Mouse (Mus musculus): ENCODE results near the gene Gm5134. TPM values are rescaled to one million over a fixed set of nuclear protein-coding genes. Genes with fewer than 3 reads are reported as not detected.

The Gm5134 gene
- under 1 TPM in 1 of 2 experiments, not detected in 1; 0.25 TPM for total RNA-seq (2021)
- long read RNA-seq, partial matches to known transcripts: 0 of 1 reads
- long read RNA-seq, other reads (novel, unspliced or antisense): 1 of 1 reads

DNA sequence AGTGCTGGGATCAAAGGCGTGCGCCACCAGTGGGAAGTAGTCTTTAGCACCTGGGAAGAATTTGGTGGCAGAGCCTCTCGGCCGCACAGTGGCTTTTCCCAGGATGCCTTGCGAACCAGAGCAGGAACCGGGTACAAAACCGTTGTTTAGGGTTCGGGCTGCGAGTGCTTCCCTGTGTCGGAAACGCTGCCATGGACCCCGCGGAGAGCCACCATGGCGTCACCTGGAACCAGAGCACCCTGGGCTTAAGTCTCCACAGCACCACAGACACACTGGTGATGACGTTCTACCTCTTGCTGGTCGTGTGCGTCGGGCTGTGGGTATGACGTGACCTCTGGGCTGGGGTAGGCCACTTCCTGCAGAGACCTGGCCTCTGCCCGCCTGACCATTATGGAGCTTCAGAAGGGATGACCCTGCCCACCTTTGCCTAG, at the start of gene Gm5134:
TSS of gene Gm5134 (plus strand) at position 134 of the 431 bp plus-strand sequence.
- DNase-seq (ENCODE audit: low spot score in 2 of 2): no peak

DNA sequence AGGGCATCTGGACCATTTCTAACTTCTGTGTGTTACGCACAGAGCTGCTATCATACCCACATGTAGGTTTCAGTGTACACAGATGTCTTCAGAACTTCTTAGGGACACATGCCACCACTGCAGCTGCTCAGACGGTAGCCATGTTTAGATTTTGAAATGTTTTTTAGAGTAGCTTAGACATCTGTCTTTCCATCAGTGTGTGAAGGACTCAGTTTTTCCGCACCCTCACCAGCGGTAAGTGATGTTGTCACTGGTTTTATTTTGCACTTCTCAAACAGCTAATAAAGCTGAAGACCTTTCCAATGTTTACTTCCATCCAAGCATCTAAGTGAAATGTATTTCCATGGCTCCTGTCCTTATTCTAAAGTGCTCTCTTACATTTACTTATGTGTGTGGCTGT, 47.4 kb upstream of the Gm5134 start:
- DNase-seq (ENCODE audit: low spot score in 2 of 2): no peak

DNA sequence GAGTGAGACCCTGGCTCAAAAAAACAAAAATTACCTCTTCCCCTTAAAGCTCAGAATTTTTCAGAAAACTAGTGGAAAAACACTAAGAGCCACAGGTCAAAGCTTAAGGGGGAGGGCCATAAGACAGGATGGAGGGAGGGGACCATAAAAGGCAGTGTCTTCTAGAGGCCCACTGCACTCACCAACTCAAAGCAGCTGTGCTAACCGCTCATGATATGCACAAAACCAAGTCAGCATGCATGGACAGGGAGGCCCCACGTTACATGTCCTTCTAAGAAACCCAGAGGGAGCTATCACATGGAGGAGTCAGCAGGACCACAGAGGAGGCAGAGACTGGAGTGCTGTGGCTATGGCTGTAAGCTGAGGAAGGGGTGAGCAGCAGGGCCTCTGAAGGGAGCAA, 43.6 kb upstream of the Gm5134 start:
- no peak for DNase-seq (ENCODE audit: low spot score in 2 of 2)

DNA sequence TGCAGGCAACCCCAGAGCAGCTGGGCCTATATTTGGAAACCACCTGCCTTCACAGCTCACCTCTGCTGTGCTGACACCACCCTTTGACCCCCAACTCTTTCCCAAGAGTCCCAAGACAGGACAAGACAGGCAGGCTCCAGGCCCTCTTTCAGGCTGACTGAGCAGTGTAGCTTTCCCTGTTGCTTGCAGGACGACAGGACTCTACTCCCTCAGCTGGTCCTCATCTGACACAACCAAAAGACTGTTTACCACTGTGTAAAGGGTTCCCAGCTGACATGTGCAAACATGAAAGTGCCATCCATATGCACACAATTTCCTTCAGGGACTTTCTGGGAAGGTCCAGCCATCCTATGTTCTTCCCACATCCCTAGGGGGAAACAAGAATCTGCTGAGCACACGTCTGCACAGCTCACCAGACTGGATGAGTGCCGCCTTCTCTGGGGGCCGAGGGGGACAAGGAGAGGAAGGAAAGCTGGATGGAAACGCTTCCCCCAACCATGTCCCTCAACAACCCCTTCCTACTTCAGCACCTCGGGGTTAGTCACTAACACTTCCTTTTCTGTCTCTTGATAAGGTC, 41.2 kb upstream of the Gm5134 start:
- no peak for DNase-seq (ENCODE audit: low spot score in 2 of 2)

DNA sequence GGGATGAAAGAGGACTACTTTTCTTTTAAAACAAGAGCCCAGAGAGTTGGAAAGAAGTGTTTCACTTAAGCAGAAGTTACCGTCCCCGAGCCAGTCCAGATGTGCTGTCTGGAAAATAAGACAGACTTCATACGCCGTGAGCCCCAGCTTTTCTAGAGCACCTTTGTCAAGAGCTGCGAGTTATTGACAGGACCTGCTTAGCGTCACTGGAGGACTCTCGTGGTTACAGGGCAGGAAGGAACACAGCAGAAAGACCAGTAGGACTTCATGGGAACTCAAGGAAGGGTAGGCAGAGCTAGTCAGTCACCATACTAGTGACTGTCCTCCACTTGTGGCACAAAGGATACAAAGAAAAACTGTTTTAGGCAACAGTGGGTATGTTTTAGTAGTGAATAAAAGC, 38.8 kb upstream of the Gm5134 start:
- DNase-seq (ENCODE audit: low spot score in 2 of 2): no peak

DNA sequence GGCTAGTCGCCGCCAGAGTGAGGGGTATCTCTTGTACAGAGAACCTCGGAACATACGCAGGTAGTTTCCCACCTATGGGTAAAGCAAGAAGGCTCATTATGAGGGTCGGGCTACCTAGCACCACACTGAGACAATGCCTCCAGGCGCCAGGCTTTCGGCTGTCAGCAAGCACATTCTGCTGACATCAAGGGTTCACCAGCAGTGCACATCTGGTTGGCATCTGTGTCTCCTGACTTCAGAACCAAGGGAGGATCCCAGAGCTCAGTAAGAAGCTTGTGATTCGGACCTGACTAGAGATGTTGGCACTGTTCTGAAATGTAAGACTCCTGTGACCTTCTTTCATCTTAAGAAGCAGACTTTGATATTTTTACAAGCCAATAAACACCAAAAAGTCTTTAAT, 37.5 kb upstream of the Gm5134 start:
- DNase-seq (ENCODE audit: low spot score in 2 of 2): no peak

DNA sequence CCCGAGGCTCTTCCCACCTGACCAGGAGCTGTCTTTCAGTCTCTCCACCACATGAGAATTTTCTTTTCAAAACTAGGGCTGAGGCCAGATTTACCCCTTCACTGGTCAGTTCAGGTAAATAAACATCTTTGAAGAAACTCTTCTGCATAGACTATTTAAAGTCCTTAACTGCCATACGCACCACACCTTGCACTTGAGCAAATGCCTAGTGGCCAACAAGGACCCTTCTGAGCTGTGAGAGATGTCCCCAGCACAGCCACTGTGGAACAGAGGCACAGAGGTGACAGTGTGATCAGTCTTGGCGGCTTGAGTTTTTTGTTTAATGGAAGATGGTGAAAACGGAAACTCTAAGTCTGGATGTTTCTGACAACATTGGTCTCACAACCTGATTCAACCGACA, 35.3 kb upstream of the Gm5134 start:
- DNase-seq (ENCODE audit: low spot score in 2 of 2): no peak

DNA sequence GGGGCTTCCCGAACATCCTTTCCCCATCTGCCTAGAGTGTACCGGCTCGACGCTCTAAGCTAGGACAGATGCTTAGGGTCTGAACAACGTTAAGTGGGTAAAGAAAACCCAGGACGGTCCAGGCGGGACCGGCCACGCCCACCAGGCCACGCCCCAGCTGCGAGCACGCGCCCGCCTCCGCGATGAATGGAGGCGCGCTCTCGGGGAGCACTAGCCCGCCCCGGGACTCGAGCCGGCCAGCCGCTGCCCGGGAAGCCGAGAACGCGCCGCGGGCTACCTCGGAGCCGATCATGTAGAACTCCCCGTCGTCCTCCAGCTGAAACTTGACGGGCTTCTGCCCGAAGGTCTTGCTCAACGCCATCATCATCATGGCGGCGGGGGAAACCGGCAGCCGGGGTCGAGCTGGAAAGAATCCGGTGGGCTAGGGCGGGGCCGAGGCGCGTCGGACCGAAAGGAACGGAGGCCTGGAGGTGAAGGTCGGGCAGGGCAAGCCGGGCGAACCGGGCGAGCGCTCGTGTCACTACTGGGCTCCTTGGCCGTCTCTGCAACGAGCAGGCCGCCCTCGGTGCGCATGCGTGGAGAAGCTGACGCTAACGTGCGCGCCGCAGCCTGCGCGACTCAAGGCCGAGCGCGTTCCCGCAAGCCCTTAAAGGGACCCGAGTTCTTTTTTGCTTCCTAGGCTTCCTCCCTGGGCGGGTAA, 33.1 kb upstream of the Gm5134 start, which contains the start of gene Smarcb1:
TSS of gene Smarcb1 (minus strand) at position 592 of the 700 bp plus-strand sequence.
- peak; percentile 92 to 96 for DNase-seq (ENCODE audit: low spot score in 2 of 2)

DNA sequence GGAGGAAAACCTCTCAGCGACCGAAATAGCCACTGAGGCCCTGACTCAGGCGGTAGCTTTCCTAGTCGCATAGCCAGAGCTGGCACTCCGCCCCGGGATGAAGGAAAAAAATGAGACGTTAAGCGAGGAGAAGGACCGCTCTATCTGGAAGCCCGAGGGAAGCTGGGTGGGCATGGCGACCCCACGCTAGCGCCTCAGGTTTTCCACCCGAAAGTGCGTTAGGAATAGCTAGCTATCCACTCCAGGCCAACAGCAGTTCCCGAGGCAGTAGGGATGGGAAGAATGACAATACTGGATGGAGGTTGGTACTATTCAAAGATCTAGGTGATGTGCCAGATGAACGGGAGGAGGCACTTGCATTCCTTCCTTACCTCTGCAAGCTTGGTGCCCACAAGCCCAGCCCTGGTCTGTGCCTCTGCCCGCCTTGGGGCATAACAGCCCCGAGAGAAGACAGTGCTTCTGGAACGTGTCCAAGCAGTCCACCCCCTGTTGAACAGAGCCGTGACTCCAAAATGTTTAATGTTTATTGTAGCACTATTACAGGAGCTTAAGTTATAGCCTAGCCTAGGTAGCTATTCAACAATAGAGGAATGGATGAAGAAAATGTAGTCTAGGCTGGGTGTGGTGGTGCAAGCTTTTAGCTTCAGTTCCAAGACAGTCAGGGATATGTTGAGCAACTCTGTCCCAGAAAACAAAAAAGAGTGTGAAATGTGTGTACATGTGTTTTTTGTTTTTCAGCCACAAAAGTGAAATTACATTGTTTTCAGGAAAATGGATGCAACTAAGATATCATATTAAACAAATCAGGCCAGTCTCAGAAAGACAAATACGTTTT, 32.4 kb upstream of the Gm5134 start:
- DNase-seq (ENCODE audit: low spot score in 2 of 2): peak in 1 of 2 experiments; percentile 27

DNA sequence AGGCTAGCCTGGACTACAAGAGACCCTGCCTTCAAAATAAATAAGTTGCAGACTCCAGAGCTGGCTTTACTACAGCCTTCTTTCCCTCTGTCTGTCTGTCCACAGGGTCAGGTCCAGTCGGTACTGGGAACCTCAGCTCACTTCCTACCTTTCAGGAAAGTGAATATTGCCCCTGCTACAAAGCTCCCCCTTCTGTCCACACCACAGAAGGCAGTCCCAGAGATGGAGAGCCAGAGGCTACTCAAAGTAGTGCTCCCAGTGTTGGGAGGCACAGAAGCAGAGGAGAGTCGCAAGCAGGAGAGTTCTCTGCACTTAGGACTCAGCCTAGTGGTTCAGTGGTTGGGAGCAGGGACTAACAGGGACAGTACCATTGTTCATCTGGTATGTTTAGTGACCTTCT, 30.0 kb upstream of the Gm5134 start:
- DNase-seq (ENCODE audit: low spot score in 2 of 2): no peak

DNA sequence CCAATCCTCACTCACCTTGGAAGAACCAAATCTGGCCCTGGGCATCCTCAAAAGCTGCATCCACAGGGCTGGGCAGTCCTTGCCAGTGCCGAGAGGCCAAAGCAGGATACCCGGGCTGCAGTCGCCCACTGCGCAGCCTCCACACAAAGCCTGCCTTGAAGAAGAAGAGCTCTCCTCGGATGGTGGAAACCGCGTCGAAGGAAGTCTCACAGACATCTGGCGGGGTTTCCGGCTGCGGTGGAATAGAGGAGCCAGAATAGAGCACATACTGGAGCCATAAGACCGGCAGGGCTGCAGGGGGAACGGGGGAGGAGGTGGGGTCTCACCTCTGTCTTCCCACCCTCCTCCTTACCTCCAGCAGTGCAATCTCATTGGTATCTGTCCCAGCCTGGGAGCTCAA, 27.9 kb upstream of the Gm5134 start:
- no peak for DNase-seq (ENCODE audit: low spot score in 2 of 2)

DNA sequence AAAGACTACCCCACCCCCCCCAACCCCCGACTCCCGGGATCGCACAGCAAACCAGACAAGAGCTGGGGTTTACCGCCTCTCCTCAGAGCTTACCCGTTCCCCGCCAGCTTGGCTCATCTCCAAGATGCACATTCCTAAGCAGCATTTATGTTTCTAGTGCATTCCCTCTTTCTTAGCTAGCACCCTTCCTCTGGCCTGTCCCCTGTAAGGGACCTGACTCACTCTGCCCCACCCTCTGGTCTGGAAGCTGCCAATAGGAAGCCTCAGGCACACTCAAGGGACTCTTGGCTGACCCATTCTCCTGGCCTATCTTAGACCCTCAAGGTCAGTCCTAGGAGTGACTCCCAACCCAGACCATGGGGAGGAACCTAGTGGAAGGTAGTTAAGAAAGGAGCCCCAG, 24.0 kb upstream of the Gm5134 start:
- no peak for DNase-seq (ENCODE audit: low spot score in 2 of 2)

DNA sequence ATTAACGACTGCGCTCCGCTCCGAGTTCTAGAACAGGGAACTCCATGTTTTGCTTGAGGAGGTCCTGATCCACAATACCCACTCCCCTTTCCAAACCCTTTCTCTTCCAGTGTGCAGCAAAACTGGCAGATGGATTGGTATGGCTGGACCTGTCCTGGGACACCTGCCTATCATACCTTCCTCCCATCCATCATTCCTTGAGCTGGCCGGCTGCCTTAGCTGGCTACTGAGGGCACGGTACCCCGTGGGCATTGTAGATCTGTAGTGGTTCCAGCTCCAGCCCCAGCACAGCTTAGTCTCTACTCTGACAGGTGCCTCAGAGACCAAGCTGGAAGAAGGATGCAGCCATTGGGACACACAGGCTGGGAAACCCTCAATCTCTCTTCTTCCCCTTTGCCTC, 23.0 kb upstream of the Gm5134 start:
- DNase-seq (ENCODE audit: low spot score in 2 of 2): no peak

DNA sequence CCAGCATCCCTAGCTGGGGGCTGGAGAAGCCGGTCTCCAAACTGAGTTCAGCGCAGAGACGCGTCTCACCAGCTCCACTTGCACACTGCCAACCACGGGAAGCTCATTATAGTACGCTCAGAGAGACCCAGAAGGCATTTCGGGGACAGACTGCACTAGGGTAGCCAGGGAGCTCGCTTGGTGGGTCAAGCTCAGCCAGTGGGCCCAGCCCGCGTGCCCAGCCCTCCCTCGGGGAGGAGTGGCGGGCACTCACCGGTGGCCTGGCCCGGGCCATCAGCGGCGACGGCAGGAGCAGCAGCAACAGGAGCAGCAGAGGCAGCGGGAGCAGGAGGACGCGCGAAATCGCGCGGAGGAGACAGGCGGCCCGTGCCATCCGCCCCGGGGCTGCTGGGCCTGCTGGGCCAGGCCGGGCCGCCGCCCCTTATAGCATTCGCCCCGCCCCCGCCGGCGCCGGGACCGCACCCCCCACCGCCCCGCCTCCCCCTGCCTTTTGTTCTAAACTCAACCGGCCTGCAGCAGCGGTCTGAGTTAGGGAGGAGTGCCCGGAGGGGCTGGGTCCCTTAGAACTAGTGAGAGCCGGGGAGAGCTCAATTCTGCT, 22.1 kb upstream of the Gm5134 start:
- no peak for DNase-seq (ENCODE audit: low spot score in 2 of 2)

DNA sequence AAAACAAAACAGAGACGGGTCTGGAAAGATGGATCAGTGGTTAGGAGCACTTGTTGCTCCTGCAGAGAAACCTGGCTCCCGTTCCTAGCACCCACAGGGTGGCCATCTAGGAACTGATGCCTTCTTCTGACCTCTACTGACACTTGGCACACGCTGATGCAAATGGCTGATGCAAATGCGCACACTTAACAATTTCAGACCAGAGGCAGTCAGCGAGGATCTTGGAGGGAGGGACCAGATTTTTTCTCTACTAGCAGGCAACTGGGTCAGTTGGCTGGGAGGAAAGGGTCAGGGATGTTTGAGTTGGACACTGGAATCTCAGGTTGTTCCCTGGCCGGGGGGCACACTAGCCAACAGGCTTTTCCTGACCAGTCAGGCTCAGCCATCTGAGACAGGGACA, 21.4 kb upstream of the Gm5134 start, which contains the start of gene Chchd10:
TSS of gene Chchd10 (plus strand) at position 240 of the 400 bp plus-strand sequence.
- no peak for DNase-seq (ENCODE audit: low spot score in 2 of 2)

DNA sequence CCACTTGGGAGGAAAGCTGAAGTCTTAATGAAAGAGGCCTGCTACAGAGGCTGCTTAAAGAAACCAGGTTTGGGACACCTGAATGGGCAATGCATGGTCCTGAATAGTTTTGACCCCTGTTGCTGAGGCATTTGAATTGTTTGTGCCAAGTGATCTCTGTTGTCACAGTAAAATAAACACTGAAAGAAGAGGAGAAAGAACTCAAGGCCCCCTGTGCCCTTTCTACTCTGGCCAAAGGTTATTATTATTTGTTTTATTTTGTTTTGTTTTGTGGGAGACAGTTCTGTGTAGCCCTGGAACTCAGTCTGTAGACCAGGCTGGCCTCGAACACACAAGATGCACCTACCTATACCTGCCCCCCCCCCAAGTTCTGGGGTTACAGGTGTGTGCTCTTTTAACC, 19.3 kb upstream of the Gm5134 start:
- no peak for DNase-seq (ENCODE audit: low spot score in 2 of 2)

DNA sequence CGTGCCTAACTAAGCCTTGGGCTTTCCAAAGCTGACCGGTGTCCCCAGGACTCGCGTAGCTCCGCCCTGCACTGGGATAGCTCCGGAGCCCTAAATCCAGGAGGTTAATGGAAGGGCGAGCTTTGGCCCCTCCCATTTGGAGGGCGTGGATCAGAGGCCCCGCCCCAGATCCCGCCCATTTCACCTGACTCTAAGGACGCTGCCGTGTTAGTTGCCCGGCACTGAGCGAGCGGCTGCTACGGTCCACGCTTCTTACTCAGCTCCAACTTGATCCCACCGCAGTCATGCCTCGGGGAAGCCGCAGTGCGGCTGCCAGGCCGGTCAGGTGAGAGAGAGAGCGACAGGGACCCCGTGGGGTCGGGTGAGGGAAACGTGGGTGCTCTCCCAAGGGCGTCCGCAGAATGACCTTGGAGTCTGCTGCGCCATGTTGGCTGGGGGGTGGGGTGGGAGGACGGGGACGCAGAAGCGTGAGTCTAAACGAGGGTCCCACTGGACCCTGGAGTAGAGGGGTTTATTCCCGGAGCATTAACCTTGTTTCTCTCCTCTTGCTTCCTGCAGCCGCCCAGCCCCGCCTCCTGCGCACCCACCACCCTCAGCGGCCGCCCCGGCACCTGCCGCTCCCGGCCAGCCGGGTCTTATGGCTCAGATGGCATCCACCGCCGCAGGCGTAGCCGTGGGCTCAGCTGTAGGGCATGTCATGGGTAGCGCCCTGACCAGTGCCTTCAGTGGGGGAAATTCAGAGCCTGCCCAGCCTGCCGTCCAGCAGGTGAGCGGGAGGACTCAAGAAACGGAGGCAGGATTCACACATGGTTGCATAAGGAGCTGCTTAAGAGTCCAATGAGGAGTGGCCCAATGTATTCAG, 18.4 kb upstream of the Gm5134 start, which contains the start of gene Mmp11:
TSS of gene Mmp11 (minus strand) at position 817 of the 862 bp plus-strand sequence.
- peak; percentile 69 to 82 for DNase-seq (ENCODE audit: low spot score in 2 of 2)

DNA sequence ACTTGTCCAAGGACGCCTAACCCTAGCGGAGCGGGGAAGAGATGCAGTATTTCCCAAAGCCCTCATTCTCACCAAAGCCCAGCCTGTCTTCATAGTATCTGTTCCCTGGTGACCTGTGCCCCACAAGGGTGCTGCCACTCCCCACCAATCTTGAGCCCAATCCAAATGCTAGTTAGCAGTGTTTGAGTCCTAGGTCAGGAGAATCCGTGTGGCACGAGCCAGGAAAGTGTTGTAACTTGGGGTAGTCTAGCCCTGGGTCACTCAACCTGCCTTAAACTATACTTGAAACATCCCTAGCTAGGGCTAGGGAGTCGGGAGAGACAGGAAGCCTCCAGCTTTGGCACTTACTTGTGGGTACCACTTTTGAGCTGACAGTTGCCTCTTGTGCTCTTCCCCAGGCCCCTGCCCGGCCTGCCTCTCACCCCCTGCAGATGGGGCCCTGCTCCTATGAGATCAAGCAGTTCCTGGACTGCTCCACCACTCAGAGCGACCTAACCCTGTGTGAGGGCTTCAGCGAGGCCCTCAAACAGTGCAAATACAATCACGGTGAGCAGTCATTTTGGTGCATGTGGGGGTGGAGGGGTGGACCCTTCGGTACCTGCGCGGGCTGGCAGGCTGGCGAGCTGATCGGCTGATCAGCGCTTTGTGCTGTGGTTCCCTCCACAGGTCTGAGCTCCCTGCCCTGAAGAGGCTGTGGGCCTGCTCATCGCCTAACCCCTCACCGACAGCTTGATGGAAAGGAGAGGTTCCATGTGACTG, 17.2 kb upstream of the Gm5134 start:
- DNase-seq (ENCODE audit: low spot score in 2 of 2): no peak

DNA sequence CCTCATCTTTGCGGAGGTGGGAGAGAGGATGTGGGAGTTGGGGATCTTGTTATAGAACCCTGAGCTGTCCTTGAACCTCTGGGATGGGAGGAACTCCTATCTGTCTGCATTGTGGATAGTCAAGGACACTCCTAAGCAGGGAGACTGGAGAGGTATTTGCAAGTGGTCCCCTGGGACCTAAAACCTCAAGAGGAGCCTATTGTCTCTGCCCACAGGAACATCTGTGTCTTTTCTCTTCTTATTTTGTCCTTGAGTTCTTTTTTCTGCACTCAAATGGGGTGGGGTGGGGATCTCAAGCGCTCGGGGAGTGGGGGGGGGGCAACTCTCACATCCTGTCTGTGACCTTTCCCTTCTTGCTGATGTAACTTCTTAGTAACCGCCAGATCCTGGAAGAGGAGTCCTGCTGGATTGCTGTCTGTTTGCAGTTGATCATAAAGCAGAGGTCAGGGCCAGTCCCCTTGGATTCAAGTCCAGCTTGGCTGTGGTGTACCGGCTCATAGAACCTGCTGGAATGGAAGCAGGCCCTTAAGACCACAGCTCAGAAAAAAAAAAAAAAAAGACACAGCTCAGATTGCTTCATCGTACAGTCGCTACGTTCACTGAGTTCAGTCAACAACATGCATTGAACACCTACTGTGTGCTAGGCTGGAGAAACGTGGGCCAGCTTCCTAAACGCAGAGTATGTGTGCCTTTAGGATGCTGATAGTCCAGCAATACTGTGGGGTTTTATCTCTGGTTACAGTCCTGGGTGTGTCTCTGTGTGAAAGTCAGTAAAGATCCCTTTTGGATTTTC, 16.3 kb upstream of the Gm5134 start:
- no peak for DNase-seq (ENCODE audit: low spot score in 2 of 2)

Data from layer of hippocampus, adult 18-20 months (tissue).